Mouse (Mus musculus) neural tube, embryonic 15.5 days (tissue): Measurements from ENCODE around the gene Zfp821. TPM values are rescaled to one million over a fixed set of nuclear protein-coding genes. Genes with fewer than 3 reads are reported as not detected.
"Not testable (repeated sequence)": the region's sequence is repeated elsewhere in the genome, so short reads cannot be mapped to it uniquely, and the experiment has no call there.

ENCODE experiments used
- ATAC-seq: fragments of 200-750 bp; cut with Nextera tagmentation; 2 replicates; pipeline ENCODE4 v1.8.0; 2017; ENCODE audit warnings: mild to moderate bottlenecking, moderate TSS enrichment, moderate library complexity; ENCODE audit not compliant: low FRiP score
- H3K27ac ChIP-seq: fragments of 300-500 bp; sonication (generic); replicated peaks from 2 replicates; pipeline ENCODE4 v1.5.1; 2015; ENCODE audit warnings: mild to moderate bottlenecking, inconsistent platforms
- H3K27me3 ChIP-seq: fragments of 300-500 bp; sonication (generic); replicated peaks from 2 replicates; pipeline ENCODE4 v1.6.1; 2015; ENCODE audit warnings: inconsistent platforms
- H3K36me3 ChIP-seq: fragments of 300-500 bp; sonication (generic); 2 replicates; pipeline ENCODE4 v1.6.1; 2015; ENCODE audit warnings: inconsistent platforms
- H3K4me1 ChIP-seq: fragments of 300-500 bp; sonication (generic); 2 replicates; pipeline ENCODE4 v1.6.1; 2015; ENCODE audit warnings: inconsistent platforms
- H3K4me2 ChIP-seq: fragments of 300-500 bp; sonication (generic); 2 replicates; pipeline ENCODE4 v1.6.1; 2015; ENCODE audit warnings: inconsistent platforms, mild to moderate bottlenecking, moderate library complexity
- H3K4me3 ChIP-seq: fragments of 300-500 bp; sonication (generic); replicated peaks from 2 replicates; pipeline ENCODE4 v1.5.1; 2015; ENCODE audit warnings: mild to moderate bottlenecking, inconsistent platforms
- H3K9ac ChIP-seq: fragments of 300-500 bp; sonication (generic); replicated peaks from 2 replicates; pipeline ENCODE4 v1.6.1; 2015; ENCODE audit warnings: mild to moderate bottlenecking, inconsistent platforms
- H3K9me3 ChIP-seq: fragments of 300-500 bp; sonication (generic); replicated peaks from 2 replicates; pipeline ENCODE4 v1.6.1; 2016; ENCODE audit warnings: inconsistent platforms
- WGBS: fragments of 180-500 bp; shearing (Covaris S2); methylation state at CpG from one replicate; pipeline ENCODE4 v1.1.7; 2015; ENCODE audit warnings: mixed read lengths; 5-methylcytosine and 5-hydroxymethylcytosine counted together
- polyA plus RNA-seq: library from polyadenylated mRNA; unstranded; fragments of >200 nt; fragmentation: Nextera tagmentation; extraction: Ambion mirVana; gene quantifications from 2 replicates; pipeline ENCODE4 v1.2.1, GENCODE M21; 2015

Zfp821 gene
- polyA plus RNA-seq, 1 experiment from 2014 or later = 62.0 TPM

GRCm38 (mm10) chr8:109754696-109755095, 49.4 kb downstream of the Zfp821 start:
- no peaks in the 10 kb centered on the region for H3K4me1 ChIP-seq
- no peak overlapping the region for H3K27ac ChIP-seq
- H3K9me3 ChIP-seq = no peaks in the 10 kb centered on the region
- 90% methylated on average over 8 of the region's 8 CpGs for WGBS
- no peak overlapping the region for H3K4me3 ChIP-seq
- no peaks in the 10 kb centered on the region for H3K27me3 ChIP-seq
- H3K9ac ChIP-seq = no peak overlapping the region
- no peak overlapping the region for H3K4me2 ChIP-seq
- no peak for ATAC-seq
- H3K36me3 ChIP-seq = no peaks in the 10 kb centered on the region

- not testable (repeated sequence) for H3K4me1 ChIP-seq, H3K4me3 ChIP-seq, H3K27ac ChIP-seq, H3K36me3 ChIP-seq, H3K9me3 ChIP-seq, H3K9ac ChIP-seq, ATAC-seq, H3K4me2 ChIP-seq, H3K27me3 ChIP-seq
- WGBS = 79% methylated on average over 4 of the region's 4 CpGs
Observed at GRCm38 (mm10) chr8:109755554-109755953, 50.2 kb downstream of the Zfp821 start.

GRCm38 (mm10) chr8:109756849-109757248, 51.5 kb downstream of the Zfp821 start:
- no peak for ATAC-seq
- H3K4me3 ChIP-seq = no peak overlapping the region
- H3K27me3 ChIP-seq = no peaks in the 10 kb centered on the region
- WGBS = 71% methylated on average over 3 of the region's 3 CpGs
- H3K9me3 ChIP-seq = no peaks in the 10 kb centered on the region
- no peaks in the 10 kb centered on the region for H3K36me3 ChIP-seq
- no peak overlapping the region for H3K27ac ChIP-seq
- no peaks in the 10 kb centered on the region for H3K4me1 ChIP-seq
- no peak overlapping the region for H3K4me2 ChIP-seq
- H3K9ac ChIP-seq = no peak overlapping the region

- H3K4me3 ChIP-seq = no peak overlapping the region
- no peak for ATAC-seq
- H3K4me2 ChIP-seq = no peak overlapping the region
- no peaks in the 10 kb centered on the region for H3K9me3 ChIP-seq
- 93% methylated on average over 7 of the region's 7 CpGs for WGBS
- H3K9ac ChIP-seq = no peak overlapping the region
- no peaks in the 10 kb centered on the region for H3K4me1 ChIP-seq
- H3K27ac ChIP-seq = no peak overlapping the region
- H3K27me3 ChIP-seq = no peaks in the 10 kb centered on the region
- no peaks in the 10 kb centered on the region for H3K36me3 ChIP-seq
Observed at GRCm38 (mm10) chr8:109759426-109759825, 54.1 kb downstream of the Zfp821 start.

GRCm38 (mm10) chr8:109760221-109760620, 54.9 kb downstream of the Zfp821 start:
- Histone ChIP-seq H3K9ac (no peak overlapping the region), H3K36me3 (no peaks in the 10 kb centered on the region), H3K9me3 (no peaks in the 10 kb centered on the region), H3K4me1 (no peaks in the 10 kb centered on the region), H3K4me3 (no peak overlapping the region), H3K4me2 (no peak overlapping the region), H3K27ac (no peak overlapping the region), H3K27me3 (no peaks in the 10 kb centered on the region)
- WGBS = 56% methylated on average over 1 of the region's 1 CpGs
- ATAC-seq = no peak

GRCm38 (mm10) chr8:109764031-109764430, 58.7 kb downstream of the Zfp821 start:
- H3K9ac ChIP-seq = no peak overlapping the region
- H3K36me3 ChIP-seq = no peaks in the 10 kb centered on the region
- no peak overlapping the region for H3K27ac ChIP-seq
- H3K4me2 ChIP-seq = no peak overlapping the region
- H3K9me3 ChIP-seq = no peaks in the 10 kb centered on the region
- no peak overlapping the region for H3K4me3 ChIP-seq
- H3K27me3 ChIP-seq = no peaks in the 10 kb centered on the region
- H3K4me1 ChIP-seq = no peaks in the 10 kb centered on the region
- ATAC-seq = no peak
- 91% methylated on average over 6 of the region's 6 CpGs for WGBS

- no peaks in the 10 kb centered on the region for H3K27me3 ChIP-seq
- ATAC-seq = no peak
- H3K9ac ChIP-seq = no peak overlapping the region
- no peaks in the 10 kb centered on the region for H3K36me3 ChIP-seq
- H3K4me1 ChIP-seq = no peaks in the 10 kb centered on the region
- no peak overlapping the region for H3K4me3 ChIP-seq
- H3K9me3 ChIP-seq = no peaks in the 10 kb centered on the region
- H3K27ac ChIP-seq = no peak overlapping the region
- H3K4me2 ChIP-seq = no peak overlapping the region
- WGBS = 76% methylated on average over 7 of the region's 7 CpGs
Observed at GRCm38 (mm10) chr8:109766081-109766480, 60.7 kb downstream of the Zfp821 start.

- no peak for ATAC-seq
- Histone ChIP-seq H3K4me2 (no peak overlapping the region), H3K9me3 (no peaks in the 10 kb centered on the region), H3K4me1 (no peaks in the 10 kb centered on the region), H3K4me3 (no peak overlapping the region), H3K36me3 (no peaks in the 10 kb centered on the region), H3K9ac (no peak overlapping the region), H3K27me3 (peaks cover 19% of the 10 kb centered on the region), H3K27ac (no peak overlapping the region)
- 50% methylated on average over 3 of the region's 3 CpGs for WGBS
Observed at GRCm38 (mm10) chr8:109773154-109773553, 67.8 kb downstream of the Zfp821 start.

Other genes starting within 250 kb of the Zfp821 start
- 1.0 and 1.5 TPM in 2 replicates for gene Pmfbp1, start 211.5 kb upstream of the Zfp821 start, polyA plus RNA-seq
- gene Dhx38, start 139.7 kb upstream of the Zfp821 start, polyA plus RNA-seq = 13.8 and 17.2 TPM in 2 replicates
- 28.7 and 29.6 TPM in 2 replicates for gene Txnl4b, start 139.7 kb upstream of the Zfp821 start, polyA plus RNA-seq
- 0.51 and 1.7 TPM in 2 replicates for gene Hp, start 126.4 kb upstream of the Zfp821 start, polyA plus RNA-seq
- gene Dhodh, start 96.9 kb upstream of the Zfp821 start, polyA plus RNA-seq = 33.0 and 35.5 TPM in 2 replicates
- gene Pkd1l3, start 91.0 kb upstream of the Zfp821 start, polyA plus RNA-seq = 0.04 and 0.22 TPM in 2 replicates
- gene Ist1, start 12.3 kb upstream of the Zfp821 start, polyA plus RNA-seq = 145 and 146 TPM in 2 replicates
- 3.3 and 3.7 TPM in 2 replicates for gene Atxn1l, start 32.2 kb downstream of the Zfp821 start, polyA plus RNA-seq
- 44.7 and 45.8 TPM in 2 replicates for gene Ap1g1, start 73.0 kb downstream of the Zfp821 start, polyA plus RNA-seq
- gene Phlpp2, start 163.0 kb downstream of the Zfp821 start, polyA plus RNA-seq = 3.6 and 4.6 TPM in 2 replicates